Mouse (Mus musculus): ENCODE measurements around the gene Dip2b. TPM values are rescaled to one million over a fixed set of nuclear protein-coding genes. Genes with fewer than 3 reads are reported as not detected.

The Dip2b gene
- 10 to 100 TPM; 14.8 to 17.1 TPM for polyA plus RNA-seq (2017; shearing (Covaris generic))

DNA sequence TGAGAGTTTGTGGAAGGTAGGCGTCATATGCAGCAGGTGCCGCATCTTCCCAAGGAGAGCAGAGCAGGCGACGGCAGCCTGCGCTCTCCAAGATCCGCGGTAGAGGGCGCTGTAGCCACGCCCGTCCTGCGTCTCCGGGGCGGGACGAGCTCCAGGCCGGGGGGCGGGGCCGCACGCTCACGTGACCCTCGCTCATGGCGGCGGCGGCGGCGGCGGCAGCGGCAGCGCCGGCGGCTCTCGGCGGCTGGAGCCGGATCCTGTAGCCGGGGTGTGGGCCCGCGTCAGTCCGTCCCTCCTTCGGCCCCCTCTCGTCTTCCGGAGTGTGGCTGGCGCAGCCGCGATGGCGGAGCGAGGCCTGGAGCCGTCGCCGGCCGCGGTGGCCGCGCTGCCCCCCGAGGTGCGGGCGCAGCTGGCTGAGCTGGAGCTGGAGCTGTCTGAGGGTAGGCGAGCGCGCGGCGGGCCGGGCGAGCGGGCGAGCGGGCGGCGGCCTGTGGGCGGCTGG lies at the start of gene Dip2b:
TSS of gene Dip2b (plus strand) at position 195 of the 502 bp plus-strand sequence.
- ATAC-seq: peak; percentile 66

DNA sequence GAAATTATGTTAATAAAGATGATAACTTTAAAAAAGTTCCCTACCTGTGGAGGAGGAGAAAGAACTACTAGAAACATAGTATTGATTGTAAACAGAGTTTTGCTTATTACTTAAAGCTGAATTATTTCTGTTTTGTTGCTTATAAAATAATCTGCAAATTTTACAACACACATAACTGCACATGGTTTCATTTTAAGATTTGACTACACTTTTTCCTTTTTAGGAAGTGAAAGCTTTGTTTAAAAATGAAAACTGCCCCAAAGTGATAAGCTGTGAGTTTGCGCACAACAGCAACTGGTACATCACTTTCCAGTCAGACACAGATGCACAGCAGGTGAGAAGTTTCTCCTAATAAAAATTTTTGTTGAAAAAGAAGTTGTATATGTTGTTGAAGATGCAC lies 45.4 kb upstream of the Dip2b start:
- no peak for ATAC-seq

DNA sequence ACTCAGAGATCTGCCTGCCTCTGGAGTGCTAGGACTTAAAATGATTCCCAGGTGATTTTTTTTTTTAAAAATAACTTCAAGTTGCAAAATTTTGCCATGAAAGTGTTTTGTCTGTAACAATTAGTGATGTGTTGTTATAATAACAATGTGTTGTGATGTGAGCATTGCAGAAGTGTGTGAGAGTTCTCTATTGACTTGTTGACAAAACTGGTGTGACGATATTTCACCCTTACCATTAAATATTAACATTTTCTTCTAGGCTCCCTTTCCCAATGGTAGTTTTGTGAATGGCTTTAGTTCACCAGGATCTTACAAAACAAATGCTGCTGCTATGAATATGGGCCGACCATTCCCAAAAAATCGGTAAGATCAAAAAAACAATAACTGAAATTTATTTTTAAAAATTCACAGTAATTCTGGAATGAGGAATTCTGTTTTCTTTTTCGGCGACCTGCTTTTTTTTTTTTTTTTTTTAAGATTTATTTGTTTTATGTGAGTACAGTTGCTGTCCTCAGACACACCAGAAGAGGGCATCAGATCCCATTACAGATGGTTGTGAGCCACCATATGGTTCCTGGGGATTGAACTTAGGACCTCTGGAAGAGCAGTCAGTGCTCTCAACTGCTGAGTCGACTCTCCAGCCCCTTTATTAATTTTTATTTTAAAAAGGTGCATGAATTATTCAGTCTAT lies 41.2 kb upstream of the Dip2b start:
- ATAC-seq: no peak

DNA sequence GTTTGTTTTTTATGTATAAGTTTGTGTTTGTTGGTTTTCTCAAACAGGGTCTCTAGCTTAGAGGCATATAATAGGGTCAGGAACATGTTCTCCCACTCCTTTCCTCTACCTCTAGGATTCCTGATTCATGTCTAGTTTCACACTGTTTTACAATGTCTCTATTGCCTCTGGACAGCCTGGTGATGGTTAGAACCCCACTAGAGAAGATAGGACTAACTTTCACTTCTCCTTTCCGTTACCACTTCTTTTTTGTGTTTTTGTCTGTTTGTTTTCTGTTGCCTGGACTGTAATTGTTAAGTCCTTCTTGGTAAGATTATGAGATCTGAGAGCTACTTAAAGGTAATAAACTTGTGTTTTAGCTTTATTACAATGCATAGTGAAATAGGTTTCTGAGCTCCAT lies 39.1 kb upstream of the Dip2b start:
- ATAC-seq: no peak

DNA sequence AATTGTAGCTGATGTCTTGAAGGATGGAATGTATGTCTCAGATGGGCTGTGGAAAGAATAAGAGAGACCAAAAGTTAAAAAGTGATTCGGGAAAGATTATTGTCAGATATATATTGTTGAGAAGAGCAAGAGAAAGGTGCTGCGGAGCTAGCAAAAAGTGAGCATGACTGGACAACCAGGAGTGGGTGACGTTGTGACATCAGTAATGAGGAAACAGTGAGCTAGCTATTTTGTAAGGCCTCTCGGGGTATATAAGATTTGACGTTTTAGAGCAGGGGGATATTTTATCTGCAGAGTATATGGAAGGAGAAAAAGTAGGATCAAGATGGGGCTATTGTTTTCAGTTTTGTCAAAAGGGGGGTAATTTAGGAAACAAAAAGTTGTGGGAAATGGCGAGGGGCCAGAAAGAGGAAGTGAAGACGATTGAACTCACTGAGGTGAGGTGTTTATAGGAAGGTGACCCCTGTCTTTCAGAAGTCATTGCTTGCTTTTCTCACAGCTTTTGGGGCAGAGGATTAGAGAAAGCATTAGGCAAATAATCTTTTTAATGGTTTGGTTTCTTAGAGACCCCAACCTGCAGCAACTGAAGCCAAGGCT lies 33.7 kb upstream of the Dip2b start:
- no peak for ATAC-seq

DNA sequence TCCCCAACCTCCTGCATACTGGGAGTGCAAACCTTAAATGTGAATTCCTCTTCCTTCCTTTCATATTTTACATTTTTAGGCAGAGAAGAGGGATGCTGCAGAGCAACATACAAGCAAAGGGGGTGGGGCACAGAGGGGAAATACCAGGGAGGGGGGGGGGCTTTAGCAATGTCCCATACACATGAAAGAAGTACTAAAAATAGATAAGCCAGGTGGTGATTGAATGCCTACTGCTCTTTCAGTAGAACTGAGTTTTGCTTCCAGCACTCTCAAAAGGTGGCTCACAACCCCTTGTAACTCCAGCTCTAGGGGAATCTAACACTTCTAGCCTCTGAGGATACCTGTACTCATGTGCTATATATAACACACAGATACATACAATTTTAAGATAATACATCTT lies 32.3 kb upstream of the Dip2b start:
- no peak for ATAC-seq

DNA sequence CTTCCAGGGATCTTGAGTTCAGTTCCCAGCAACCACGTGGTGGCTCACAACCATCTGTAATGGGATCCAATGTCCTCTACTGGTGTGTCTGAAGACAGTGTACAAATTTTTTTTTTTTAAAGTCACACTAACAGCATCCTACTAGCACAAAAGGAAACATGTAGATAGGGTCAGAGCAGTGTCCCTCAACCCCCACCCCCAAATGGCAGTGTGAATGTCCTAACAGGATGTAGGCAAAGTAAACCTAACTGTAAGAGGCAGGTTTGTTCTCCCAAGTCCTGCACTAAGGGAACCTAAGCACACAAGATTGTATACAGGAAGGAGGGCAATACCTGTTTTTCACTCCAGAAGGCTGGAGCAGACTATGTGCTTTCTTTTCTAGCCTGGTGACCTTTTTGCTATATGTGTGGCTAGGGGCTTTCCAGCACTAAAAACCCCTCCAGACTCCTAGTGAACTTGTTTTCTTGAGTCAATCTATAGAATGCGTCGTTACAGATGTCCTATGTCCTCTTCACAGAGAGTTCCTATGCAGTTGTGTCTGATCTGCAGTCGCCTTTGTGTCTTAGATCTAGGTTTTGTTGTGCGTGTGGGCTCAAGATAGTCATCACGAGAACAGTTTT lies 20.1 kb upstream of the Dip2b start:
- peak; percentile 79 for ATAC-seq

DNA sequence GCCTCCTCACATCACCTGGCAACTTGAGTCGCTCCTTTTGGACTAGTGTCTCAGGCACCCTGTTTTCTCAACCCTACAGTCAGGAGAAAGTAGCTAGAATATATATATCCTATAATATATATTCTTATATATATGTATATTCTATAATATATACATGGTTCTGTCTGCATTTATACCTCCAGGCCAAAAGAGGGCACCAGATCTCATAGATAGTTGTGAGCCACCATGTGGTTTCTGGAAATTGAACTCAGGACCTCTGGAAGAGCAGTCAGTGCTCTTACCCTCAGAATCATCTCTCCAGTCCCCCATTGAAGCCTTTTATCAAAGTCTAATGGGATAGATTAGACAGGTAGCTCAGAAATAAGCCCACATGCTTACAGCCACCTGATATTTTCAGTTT lies 17.3 kb upstream of the Dip2b start:
- no peak for ATAC-seq

DNA sequence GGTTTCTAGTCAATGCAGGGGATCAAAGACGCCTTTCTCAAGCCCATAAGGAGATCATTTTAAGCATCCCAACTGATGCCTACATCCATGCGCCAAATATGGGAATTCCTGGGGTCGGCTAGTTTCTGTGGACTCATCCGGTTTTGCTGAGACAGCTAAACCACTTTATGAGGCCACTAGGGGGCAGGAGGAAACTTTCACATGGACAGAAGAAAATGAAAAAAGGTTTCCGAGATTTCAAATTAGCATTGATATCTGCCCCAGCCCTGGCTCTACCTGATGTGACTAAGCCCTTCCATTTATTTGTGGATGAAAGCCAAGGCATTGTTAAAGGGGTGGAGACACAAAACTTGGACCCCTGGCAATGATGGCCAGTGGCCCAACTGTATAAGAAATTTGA lies 15.5 kb upstream of the Dip2b start:
- no peak for ATAC-seq

DNA sequence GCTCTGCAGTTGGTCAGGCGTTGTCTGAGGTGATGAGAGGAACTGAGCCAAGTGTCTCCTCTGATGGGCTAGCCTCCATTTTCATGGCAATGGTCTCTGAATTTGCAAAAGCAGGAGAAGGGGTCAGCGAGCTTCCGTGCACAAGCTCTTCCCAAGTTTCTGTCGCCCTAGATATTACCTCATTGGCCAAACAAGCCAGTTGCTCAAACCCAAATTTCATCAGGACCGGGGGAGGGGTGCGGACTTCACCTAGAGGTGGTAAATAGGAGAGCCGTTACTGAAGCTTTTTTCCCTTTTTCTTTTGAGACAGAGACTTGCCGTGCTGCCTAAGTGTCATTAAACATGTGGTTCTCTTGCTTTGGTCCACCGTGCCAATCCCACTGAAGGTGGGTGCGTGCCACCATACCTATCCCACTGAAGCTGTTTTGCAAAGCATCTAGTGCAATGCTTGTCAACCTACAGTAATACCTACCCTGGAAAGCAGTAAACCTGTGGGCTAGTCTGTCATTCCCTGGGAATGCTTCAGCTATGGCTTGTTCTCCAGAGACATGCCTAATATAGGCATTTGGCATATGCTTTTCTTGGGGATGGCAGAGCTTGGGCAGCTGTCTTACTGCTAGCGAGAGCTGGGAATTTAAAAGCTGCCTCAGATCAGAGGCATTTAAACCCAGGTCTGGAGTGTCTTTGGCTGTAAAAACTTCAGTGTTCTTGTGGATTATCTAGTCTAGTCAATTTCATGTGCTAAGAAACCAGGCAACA lies 13.2 kb upstream of the Dip2b start:
- no peak for ATAC-seq

DNA sequence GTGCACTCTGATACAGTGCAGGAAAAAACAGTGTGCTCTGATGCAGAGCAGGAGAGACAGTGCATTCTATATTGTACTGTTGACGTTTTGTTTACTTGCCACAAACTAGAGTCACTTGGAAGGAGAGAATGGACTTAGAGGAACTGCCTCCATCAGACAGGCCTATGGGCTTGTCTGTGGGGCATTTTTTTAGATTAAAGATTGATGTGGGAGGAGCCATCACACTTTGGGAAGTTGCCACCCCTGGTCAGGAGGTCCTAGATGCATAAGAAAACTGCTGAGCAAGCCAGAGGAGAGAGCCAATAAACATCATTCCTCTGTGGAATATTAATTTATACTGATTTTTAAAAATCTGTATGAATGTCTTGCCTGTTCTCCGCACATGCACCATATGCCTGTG lies 10.3 kb upstream of the Dip2b start:
- ATAC-seq: no peak

DNA sequence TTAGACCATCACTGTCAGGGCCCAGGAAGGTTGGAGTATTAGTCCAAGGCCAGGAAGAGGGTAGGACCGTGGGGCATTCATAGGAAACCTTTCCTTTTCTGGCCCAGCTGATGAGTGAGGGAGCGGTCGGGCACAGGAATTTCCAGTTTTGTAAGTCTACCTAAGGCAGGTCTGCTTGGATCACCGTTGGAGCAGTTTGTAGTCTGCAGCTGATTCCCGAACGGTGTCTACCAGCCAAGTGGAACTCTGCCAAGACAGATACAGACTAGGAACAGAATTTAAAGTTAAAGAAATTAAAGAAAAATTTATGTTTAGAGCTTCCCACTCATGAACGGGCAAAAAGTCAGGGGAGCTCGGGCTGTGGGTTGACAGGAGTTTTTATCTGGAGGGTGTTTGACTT lies 9.0 kb upstream of the Dip2b start:
- no peak for ATAC-seq

DNA sequence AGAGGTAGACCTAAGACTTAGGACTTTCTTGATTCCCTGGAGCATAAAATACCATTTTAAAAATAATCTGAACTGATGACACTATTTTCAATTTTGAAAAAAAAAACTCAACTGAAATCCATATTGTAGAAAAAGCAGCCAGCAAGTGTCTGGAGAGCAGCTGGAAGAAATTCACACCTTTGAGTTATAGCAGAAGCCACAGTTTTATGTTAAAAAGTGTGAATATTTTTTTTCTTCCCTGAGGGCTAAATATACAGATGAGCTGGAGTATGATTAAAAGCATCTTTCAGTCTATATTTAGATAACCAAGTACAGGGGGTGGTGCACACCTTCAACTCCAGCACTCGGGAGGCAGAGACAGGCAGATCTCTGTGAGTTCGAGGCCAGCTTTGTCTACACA lies 8.6 kb upstream of the Dip2b start:
- ATAC-seq: no peak

DNA sequence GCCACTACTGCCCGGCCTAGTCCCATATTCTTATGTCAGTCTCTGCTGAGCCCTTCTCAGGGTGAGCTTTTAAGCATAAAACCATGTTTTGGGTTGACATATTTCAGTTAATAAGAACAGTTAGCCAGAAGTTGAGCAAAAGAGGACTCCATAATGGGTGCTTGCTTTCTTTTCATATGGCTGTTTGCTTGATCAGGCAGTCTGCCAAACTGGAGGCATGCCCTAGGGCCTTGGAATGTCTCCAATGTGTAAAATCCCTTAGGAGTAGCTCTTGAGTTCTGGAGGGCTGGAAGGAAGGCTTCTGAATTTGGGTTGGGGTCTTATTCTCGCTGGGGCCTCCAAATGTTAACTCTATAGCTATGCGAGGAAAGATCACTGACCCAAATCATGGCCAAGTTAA lies 5.9 kb upstream of the Dip2b start:
- ATAC-seq: no peak

DNA sequence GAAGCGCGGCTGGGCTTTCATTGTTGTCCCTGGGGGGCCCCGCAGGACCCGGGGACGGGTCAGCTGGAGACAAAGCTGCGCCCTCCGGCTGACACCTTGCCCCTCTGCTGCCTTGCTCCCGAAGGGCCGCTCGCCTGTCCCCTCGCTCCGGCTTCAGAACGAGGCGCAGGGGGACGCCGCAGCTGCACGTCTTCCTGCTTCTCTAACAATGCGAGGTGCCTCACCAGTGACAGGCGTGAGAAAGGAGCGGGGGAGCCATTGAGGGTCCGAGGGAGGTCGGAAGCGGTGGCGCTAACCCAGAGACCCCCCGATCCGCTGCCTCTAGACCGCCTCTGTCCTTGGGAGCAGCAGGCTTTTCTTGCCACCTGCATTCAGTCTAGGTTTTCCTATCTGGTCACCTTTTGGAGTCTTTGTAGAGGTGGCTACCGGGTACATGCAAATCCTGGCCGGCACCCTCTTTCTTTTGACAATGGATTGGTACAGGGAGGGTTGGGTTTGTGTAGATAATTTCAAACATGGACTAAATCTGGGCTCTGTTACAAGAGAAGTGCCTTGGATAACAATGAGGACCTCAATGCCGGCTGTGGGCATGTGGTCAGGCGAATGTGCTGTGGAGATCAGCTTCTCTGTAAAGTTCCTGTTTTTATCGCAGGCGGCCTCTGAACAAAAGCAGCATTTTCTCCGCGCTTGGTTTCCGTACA lies 687 bp downstream of the Dip2b start:
- ATAC-seq: peak; percentile 20

DNA sequence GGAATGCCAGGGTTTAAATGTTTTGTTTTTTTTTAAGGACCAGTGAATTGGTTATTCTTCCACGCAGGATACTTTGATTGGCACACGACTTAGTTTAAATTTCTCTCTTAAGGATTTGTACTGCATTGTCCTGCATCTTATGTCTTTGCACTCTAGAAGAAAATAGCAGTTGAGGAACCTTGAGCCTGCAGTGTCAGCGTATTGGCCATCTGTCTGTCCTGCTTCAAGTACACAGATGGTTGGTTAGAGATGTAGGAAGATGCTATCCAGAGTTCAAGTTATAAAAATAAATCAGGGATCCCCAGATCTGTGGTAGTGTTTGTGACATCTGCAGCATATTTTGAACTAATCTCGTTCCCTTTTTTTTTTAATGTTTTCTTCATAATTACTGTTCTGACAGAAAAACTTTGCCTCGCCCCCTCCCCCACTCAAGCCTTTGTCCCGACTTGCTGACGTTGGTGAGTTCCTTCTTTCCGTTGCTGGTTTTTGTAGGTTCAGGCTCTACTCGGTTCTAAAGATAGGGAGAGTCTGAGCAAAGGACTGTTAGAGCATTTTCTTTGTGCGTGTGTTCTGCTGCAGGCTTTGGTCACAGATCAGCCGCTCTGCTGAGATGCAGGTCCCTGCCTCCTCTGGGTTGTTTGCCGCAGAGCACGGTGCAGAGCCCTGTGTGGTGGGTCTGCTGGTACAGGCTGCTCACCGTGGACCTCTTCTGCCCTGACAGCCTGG lies 2.2 kb downstream of the Dip2b start:
- peak; percentile 1 for ATAC-seq

DNA sequence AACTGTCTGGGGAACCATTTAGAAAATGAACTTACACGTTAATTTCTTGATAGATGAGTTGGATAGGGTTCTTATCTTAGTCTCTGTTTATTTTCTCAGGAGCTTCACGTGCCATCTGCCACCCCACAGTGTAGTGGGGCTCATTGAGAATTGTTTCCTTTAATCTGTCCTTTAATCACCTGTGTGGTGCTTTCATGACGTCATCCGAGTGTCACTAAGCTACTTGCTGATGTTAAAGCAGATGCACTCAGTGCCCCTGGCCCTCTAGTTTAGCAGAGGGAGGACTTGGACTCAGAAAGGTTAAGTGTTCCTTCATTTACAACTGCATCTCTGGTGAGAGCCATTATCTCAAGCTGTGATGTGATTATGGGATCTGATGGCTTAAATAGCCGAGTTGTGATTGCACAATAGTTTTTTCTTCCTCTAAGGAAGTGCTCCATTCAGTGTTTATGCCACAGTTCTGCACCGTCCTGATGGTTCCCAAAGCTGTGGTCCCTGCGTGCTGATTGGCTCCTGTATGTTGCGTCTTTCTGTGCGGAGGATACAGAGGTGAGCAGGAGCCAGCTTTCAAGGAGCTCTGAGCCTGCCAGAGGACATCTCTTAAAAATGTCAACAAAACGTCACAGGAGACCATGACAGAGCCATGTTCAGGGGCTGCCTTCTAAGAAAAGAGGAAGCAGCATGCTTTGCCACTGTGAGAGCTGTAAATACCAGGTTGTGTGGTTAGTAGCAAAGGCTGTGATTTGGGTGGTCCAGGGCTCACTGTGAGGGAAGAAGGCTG lies 3.0 kb downstream of the Dip2b start:
- peak; percentile 37 for ATAC-seq

DNA sequence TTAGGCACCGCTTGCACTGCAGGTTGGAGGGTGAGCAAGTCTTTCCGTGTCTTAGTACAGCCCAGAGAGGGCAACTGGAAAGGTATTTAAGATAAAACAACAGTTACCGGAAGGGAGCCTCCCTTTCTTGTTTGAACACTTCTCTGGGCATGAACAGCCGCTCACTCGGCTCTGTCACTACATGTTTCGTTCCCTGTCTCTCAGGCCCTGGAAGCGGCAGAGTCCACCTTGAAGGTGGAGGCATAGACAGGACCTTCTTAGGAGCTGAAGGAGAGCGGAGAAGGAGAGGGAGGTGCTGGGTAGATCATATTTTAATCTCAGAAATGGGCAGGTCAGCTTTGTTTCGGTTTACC lies 3.6 kb downstream of the Dip2b start:
- ATAC-seq: peak; percentile 46

DNA sequence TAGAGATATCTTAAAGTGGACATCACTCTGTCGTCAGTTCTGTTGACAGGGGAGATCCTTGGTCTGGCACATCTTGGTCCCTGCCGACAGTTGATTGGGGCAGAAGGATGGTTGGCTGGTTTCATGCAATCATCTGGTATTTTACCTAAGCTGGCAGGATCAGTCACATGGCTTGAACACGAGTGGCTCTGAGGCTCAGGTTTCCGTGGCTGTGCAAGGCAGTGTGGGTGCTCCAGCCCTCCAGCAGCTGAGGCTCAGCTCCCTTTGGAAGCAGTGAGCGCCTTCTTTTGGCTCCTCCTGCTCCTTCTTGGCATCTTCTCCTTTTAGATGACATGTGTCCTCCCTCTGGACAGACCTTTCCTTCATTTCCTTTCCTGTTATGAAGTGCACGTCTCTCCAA lies 7.1 kb downstream of the Dip2b start:
- no peak for ATAC-seq

DNA sequence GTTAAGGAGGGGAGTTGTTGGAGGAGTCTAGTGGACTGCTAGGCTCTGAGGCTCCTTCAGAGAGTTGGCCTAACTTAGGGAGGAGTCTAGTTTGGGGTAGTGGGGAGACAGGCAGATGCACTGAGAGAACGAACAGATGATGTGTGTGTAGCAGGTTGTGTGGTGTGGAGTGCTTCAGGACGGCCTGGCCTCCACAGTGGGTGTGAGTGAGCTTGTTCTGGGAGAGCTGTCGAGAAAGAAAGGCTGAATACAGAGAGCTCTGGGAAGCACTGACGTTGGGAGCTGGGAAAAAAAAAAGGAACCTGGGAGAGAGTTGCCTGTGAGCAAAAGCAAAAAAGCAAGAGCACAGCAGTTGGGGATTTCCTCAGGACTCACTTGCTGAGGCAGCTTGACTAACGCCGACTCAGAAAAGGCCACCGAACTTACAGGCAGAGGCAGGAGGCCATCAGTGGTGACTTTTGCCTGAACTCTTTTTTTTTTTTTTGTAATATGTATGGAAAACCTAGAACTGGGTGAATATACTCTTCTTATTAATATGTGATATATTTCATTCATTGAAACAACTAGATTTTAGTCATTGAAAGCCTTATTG lies 11.1 kb downstream of the Dip2b start:
- ATAC-seq: no peak

DNA sequence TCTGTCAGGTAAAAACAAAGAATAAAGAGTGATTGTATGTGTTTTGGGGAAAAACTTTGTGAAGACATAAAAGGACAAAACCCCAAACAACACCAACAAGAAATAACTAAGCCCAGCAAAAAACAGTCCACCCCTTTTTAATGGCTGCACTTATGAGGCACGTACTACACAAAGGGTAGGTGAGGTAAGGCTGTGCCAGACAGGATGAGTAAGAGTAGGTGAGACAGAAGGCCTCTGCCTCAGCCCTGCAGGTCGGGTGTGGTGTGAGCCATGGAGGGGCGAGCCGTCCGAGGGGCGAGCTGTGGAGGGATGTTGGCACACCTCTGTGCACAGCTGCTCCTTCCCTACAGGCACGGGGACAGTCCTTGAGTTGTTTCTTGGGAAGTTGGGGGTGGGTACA lies 12.5 kb downstream of the Dip2b start:
- ATAC-seq: peak; percentile 55
